Mouse (Mus musculus) lung, postnatal 0 days (tissue): ENCODE results near the gene Acbd7. TPM values are rescaled to one million over a fixed set of nuclear protein-coding genes. Genes with fewer than 3 reads are reported as not detected.

Experiments
- ATAC-seq: fragments of 200-750 bp; cut with Nextera tagmentation; 2 replicates; pipeline ENCODE4 v1.8.0; 2017; ENCODE audit warnings: moderate library complexity
- DNase-seq: peaks from one replicate; pipeline ENCODE4 v3.0.0-alpha.2; 2016; ENCODE audit warnings: low spot score
- H3K27ac ChIP-seq: fragments of 300-500 bp; sonication (generic); 2 replicates; pipeline ENCODE4 v1.5.1; 2014; ENCODE audit warnings: antibody characterized with exemption, mild to moderate bottlenecking, low read length, mixed read lengths
- H3K27me3 ChIP-seq: fragments of 300-500 bp; sonication (generic); replicated peaks from 2 replicates; pipeline ENCODE4 v1.6.1; 2014; ENCODE audit warnings: low read length, mixed read lengths; ENCODE audit not compliant: insufficient read depth
- H3K36me3 ChIP-seq: fragments of 300-500 bp; sonication (generic); 2 replicates; pipeline ENCODE4 v1.6.1; 2014; ENCODE audit warnings: low read length, mixed read lengths; ENCODE audit not compliant: insufficient read depth
- H3K4me1 ChIP-seq: fragments of 300-500 bp; sonication (generic); 2 replicates; pipeline ENCODE4 v1.6.1; 2014; ENCODE audit warnings: antibody characterized with exemption, low read depth, low read length, mixed read lengths; ENCODE audit not compliant: insufficient read depth
- H3K4me2 ChIP-seq: fragments of 300-500 bp; sonication (generic); replicated peaks from 2 replicates; pipeline ENCODE4 v1.6.1; 2014; ENCODE audit warnings: low read depth, mild to moderate bottlenecking, low read length, moderate library complexity, mixed read lengths
- H3K4me3 ChIP-seq: fragments of 300-500 bp; sonication (generic); 2 replicates; pipeline ENCODE4 v1.5.1; 2014; ENCODE audit warnings: low read depth, low read length
- H3K9ac ChIP-seq: fragments of 300-500 bp; sonication (generic); replicated peaks from 2 replicates; pipeline ENCODE4 v1.6.1; 2014; ENCODE audit warnings: low read depth, mild to moderate bottlenecking
- H3K9me3 ChIP-seq: fragments of 300-500 bp; sonication (generic); 2 replicates; pipeline ENCODE4 v1.6.1; 2016; ENCODE audit warnings: low read length, mixed read lengths
- CTCF ChIP-seq: IDR thresholded peaks from 2 replicates; pipeline ENCODE4 v1.5.1; 2016; ENCODE audit warnings: antibody characterized with exemption, mild to moderate bottlenecking
- EP300 ChIP-seq: IDR thresholded peaks from 2 replicates; pipeline ENCODE4 v1.6.1; 2016; ENCODE audit warnings: antibody characterized with exemption, mild to moderate bottlenecking, control low read depth
- WGBS: fragments of 180-500 bp; shearing (Covaris S2); extraction: QIAGEN DNeasy Blood & Tissue Kit; methylation state at CpG from one replicate; pipeline ENCODE4 v1.1.7; 2014; 5-methylcytosine and 5-hydroxymethylcytosine counted together
- polyA plus RNA-seq: library from polyadenylated mRNA; unstranded; fragments of >200 nt; fragmentation: Nextera tagmentation; extraction: Ambion mirVana; gene quantifications from 2 replicates; pipeline ENCODE4 v1.2.1, GENCODE M21; 2015

The Acbd7 gene
- polyA plus RNA-seq, 1 experiment from 2014 or later = 2.5 TPM

DNA sequence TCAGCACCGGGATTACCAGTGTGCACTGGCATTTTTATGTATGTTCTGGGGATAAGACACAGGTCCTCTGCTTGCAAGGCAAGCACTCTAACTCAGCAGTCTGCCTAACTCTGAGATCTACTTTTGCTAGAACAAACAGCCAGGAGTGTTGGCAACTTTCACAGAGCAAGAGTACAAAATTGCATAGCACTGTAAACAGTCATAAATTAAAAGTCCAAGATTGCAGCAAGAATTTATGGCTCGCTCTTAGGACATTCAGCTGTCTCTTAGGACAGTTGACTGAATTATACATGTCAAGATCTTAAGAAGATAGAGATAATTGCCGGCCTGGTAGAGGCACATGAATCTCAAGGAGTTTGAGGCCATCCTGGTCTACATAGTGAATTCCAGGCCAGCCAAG is 20.3 kb downstream of the Acbd7 start:
- no peak for DNase-seq
- Histone ChIP-seq H3K27me3 (no peaks in the 10 kb centered on the region), H3K9ac (no peak overlapping the region), H3K4me1 (no peaks in the 10 kb centered on the region), H3K4me3 (no peak overlapping the region), H3K4me2 (no peak overlapping the region), H3K36me3 (no peaks in the 10 kb centered on the region), H3K9me3 (no peaks in the 10 kb centered on the region), H3K27ac (no peak overlapping the region)
- WGBS = 61% methylated on average over 3 of the region's 3 CpGs
- TF ChIP-seq EP300 (no peak), CTCF (no peak)
- no peak for ATAC-seq

DNA sequence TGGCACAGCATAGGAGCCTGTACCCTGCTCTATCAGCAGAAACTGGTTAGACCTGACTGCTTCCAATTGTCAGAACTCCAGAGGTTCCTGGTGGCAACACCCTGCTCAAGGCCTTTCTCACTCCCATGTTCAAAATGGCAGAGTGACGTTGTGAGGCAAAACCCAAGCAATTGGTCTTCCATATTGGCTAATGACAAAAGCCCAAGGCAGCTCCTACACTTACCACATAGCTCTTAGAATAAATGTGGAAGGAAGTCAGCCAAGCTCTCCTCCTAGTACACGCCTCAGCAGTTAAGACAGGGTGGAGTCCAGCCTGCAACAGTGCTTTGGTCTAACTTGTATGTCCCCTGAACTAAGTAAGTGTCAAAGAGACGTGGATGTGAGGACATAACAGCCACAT is 21.9 kb downstream of the Acbd7 start:
- no peak overlapping the region for H3K4me3 ChIP-seq
- no peaks in the 10 kb centered on the region for H3K9me3 ChIP-seq
- DNase-seq (no peak), ATAC-seq (no peak)
- H3K36me3 ChIP-seq = no peaks in the 10 kb centered on the region
- no peak overlapping the region for H3K9ac ChIP-seq
- 65% methylated on average over 3 of the region's 3 CpGs for WGBS
- H3K27me3 ChIP-seq = no peaks in the 10 kb centered on the region
- H3K4me1 ChIP-seq = no peaks in the 10 kb centered on the region
- H3K4me2 ChIP-seq = no peak overlapping the region
- no peak overlapping the region for H3K27ac ChIP-seq
- TF ChIP-seq CTCF (no peak), EP300 (no peak)

GRCm38 (mm10) chr2:3361067-3361466 is 25.1 kb downstream of the Acbd7 start:
- ATAC-seq (no peak), DNase-seq (no peak)
- Histone ChIP-seq H3K27ac (no peak overlapping the region), H3K36me3 (no peaks in the 10 kb centered on the region), H3K27me3 (no peaks in the 10 kb centered on the region), H3K9ac (no peak overlapping the region), H3K4me3 (no peak overlapping the region), H3K4me1 (no peaks in the 10 kb centered on the region), H3K4me2 (no peak overlapping the region), H3K9me3 (no peaks in the 10 kb centered on the region)
- TF ChIP-seq EP300 = no peak
- TF ChIP-seq CTCF = no peak
- 76% methylated on average over 3 of the region's 3 CpGs for WGBS

DNA sequence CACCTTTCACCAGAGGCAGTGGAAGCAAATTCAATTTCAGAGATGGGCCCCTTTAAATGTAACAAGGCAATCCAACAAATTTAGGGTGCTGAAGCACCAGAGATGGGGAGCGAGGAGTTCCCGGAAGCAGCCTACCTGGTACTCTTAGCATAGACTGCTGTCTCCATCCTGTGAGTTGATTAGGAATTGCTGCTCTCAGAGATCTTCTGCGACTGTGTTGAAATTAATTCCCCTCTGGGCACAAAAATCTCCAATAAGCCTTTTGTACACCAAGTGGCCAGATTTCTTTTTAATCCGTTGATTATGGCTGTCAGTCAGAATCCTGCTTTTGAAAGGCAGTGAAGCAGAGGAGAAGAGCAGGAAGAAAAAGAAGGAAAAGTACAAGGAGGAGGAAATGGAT is 29.2 kb downstream of the Acbd7 start:
- ATAC-seq = no peak
- 66% methylated on average over 4 of the region's 4 CpGs for whole genome bisulfite sequencing
- Histone ChIP-seq H3K4me2 (no peak overlapping the region), H3K9ac (no peak overlapping the region), H3K9me3 (no peaks in the 10 kb centered on the region), H3K27me3 (no peaks in the 10 kb centered on the region), H3K4me3 (no peak overlapping the region), H3K27ac (no peak overlapping the region), H3K4me1 (no peaks in the 10 kb centered on the region), H3K36me3 (no peaks in the 10 kb centered on the region)
- TF ChIP-seq CTCF (no peak), EP300 (no peak)
- no peak for DNase-seq

DNA sequence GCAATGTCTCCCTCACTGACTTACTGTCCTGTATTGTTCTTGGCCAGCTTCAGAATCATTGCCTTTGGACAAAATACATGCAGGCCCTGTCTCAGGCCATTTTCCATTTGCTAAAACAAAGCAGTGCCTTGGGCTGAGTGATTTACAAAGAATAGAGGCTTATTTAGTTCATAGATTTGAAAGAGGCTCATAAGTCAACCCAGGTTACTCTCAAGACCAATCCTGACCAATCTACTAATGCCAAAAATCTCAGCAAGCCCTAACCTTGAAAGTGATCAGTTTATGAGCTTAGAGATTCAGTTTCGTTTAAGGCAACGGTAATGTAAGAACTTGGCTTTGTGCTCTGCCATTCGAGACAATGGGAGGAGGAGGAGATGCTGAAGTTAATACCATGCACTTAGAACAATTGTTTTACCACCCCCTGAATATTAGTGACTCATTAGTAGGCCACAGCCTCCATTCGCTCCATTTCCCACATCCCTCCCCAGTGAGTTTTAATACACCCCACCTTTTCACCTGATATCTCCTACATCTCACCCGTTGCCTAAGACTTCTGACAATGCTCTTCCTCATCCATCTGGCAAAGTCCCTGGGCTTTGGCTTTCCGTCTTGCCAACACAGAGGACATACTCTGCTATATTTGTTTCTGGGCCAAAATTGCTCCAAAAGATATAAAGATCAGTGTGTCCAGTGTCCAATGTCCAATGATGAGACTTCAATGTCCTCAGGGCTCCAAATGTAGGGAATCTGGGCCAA is 51.3 kb downstream of the Acbd7 start:
- Histone ChIP-seq H3K27ac (no peak overlapping the region), H3K27me3 (no peaks in the 10 kb centered on the region), H3K36me3 (no peaks in the 10 kb centered on the region), H3K4me2 (no peak overlapping the region), H3K9ac (no peak overlapping the region), H3K4me3 (no peak overlapping the region), H3K4me1 (no peaks in the 10 kb centered on the region), H3K9me3 (no peaks in the 10 kb centered on the region)
- ATAC-seq (no peak), DNase-seq (no peak)
- no peak for TF ChIP-seq EP300
- TF ChIP-seq CTCF = no peak
- 81% methylated on average over 6 of the region's 6 CpGs for WGBS

Other genes starting within 250 kb of the Acbd7 start
- 39.6 and 44.7 TPM in 2 replicates for gene Fam171a1, start 221.9 kb upstream of the Acbd7 start, polyA plus RNA-seq
- gene Nmt2, start 52.0 kb upstream of the Acbd7 start, polyA plus RNA-seq = 35.0 and 37.0 TPM in 2 replicates
- gene Rpp38, start 3.5 kb upstream of the Acbd7 start, polyA plus RNA-seq = 8.9 and 10.0 TPM in 2 replicates
- 1.3 TPM in 1 of 2 replicates, not detected in the other for gene Olah, start 61.0 kb downstream of the Acbd7 start, polyA plus RNA-seq
- gene Meig1, start 86.5 kb downstream of the Acbd7 start, polyA plus RNA-seq = 27.0 and 34.6 TPM in 2 replicates
- 3.0 and 4.0 TPM in 2 replicates for gene Dclre1c, start 88.0 kb downstream of the Acbd7 start, polyA plus RNA-seq
- 1.3 and 1.6 TPM in 2 replicates for gene Suv39h2, start 138.9 kb downstream of the Acbd7 start, polyA plus RNA-seq
- gene Gm45902, start 176.6 kb downstream of the Acbd7 start, polyA plus RNA-seq = 0.94 and 1.0 TPM in 2 replicates
- gene Hspa14, start 176.6 kb downstream of the Acbd7 start, polyA plus RNA-seq = 46.8 and 46.9 TPM in 2 replicates
- gene Cdnf, start 176.9 kb downstream of the Acbd7 start, polyA plus RNA-seq = 0.42 and 0.49 TPM in 2 replicates
- gene Fam107b, start 234.3 kb downstream of the Acbd7 start, polyA plus RNA-seq = 20.0 and 20.5 TPM in 2 replicates